Mouse (Mus musculus) gastrocnemius, adult 2 months (tissue): ENCODE results near the gene Stip1. TPM values are rescaled to one million over a fixed set of nuclear protein-coding genes. Genes with fewer than 3 reads are reported as not detected.
A peak's percentile ranks its signal among the peaks of the same experiment; 100 is the strongest.
"Not testable (repeated sequence)": the region's sequence is repeated elsewhere in the genome, so short reads cannot be mapped to it uniquely, and the experiment has no call there.

ENCODE experiments used
- DNase-seq: peaks from one replicate; pipeline ENCODE4 v3.0.0; 2022
- H3K27ac ChIP-seq: fragments of 200-600 bp; 2 replicates; pipeline ENCODE4 v1.8.1; 2022; ENCODE audit warnings: mild to moderate bottlenecking
- H3K4me3 ChIP-seq: fragments of 200-600 bp; 2 replicates; pipeline ENCODE4 v1.8.1; 2022; ENCODE audit warnings: mild to moderate bottlenecking, moderate library complexity
- CTCF ChIP-seq: fragments of 200-600 bp; IDR thresholded peaks from 2 replicates; pipeline ENCODE4 v1.8.1; 2022; ENCODE audit warnings: antibody characterized with exemption, mild to moderate bottlenecking, moderate library complexity
- intact Hi-C: fragments of 180-260 bp; cut with DNase I; formaldehyde crosslinking; loops from one replicate; pipeline ENCODE4 v1.15.1; 2025
- total RNA-seq, 2 experiments: library from RNA; stranded (reverse); gene quantifications; 2 replicates each; pipeline ENCODE4 v1.2.3; 2021

Stip1 gene
- total RNA-seq, 2 experiments from 2014 or later, result 89.9 to 125 TPM

DNA sequence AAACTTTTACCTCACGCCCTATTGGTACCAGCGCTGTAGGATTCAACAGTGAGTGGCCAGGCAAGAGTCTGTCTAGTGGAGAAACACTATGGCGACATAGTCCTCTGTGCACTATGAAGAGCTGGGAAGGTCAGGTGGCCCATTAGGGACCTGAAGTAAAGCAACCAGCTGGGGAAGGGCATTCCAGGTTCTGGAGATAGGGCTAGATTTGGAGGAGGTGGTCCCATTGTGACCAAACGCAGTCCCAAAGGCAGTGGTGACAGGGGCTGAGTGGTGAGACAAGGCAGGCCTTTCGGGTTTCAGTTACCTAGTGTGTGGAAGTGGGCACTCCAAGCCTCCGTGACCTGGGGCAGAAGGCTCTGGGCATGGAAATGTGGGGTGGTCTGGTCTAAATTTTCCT is 18.8 kb upstream of the Stip1 start:
- H3K27ac ChIP-seq, result peak overlapping the region; percentile 98
- H3K4me3 ChIP-seq, result peak overlapping the region; percentile 96
- TF ChIP-seq CTCF, result no peak
- intact Hi-C loops, result no loop called here
- DNase-seq, result no peak

DNA sequence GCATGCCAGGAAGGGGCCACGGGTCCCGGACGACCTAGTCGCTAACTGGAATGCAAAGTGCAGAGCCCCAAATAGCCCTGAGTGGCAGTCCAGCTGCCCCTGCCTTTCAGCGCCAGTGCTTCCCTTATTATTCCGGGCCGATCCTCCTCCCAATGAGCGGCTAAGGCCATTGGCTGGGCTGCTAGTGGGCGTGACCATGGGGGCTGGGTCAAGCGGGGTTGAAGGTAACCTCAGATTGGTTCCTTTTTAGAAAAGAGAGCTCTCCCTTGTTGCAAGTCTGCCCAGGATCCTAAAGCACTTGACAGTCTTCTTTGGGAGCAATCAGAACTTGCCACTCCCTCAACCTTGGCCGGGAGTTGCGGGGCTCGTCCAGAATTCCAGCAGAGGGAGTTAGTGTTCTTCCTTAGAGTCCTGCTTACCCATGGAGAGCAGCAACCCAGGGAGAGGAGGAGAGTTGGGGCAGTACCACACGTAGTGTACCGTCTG is 18.0 kb upstream of the Stip1 start:
- TF ChIP-seq CTCF, result peak; percentile 62
- H3K4me3 ChIP-seq, result peak overlapping the region; percentile 96
- DNase-seq, result peak; percentile 95
- intact Hi-C loops, result no loop called here
- peak overlapping the region; percentile 98 for H3K27ac ChIP-seq

DNA sequence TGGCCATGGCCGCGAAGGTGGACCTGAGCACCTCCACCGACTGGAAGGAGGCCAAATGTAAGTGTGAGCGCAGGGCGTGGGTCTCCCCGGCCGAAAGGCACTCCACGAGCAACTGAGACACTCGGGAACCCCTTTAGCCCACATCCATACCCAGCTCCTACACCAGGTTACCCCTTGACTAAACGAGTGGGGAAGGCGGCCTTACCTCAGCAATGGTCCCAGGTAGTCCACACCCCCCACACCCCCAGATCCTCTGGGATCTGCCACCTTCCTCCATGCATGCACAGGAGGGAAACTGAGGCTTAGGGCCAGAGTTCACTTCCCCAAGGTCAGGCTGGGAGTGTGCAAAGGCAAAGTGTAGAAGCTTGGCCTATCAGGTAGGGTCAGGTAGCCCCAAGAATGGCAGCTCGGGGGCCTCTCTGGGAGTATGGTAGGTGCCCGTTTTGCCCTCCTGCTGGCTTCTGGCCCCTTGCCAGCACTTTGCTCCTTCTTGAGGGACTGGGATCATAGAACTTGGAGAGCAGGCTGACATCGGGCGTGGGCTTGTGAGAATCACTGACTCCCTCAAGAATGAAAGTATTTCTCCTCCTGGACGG is 17.5 kb upstream of the Stip1 start:
- intact Hi-C loops, result no loop called here
- peak overlapping the region; percentile 96 for H3K4me3 ChIP-seq
- no peak for DNase-seq
- TF ChIP-seq CTCF, result no peak
- H3K27ac ChIP-seq, result peak overlapping the region; percentile 98

DNA sequence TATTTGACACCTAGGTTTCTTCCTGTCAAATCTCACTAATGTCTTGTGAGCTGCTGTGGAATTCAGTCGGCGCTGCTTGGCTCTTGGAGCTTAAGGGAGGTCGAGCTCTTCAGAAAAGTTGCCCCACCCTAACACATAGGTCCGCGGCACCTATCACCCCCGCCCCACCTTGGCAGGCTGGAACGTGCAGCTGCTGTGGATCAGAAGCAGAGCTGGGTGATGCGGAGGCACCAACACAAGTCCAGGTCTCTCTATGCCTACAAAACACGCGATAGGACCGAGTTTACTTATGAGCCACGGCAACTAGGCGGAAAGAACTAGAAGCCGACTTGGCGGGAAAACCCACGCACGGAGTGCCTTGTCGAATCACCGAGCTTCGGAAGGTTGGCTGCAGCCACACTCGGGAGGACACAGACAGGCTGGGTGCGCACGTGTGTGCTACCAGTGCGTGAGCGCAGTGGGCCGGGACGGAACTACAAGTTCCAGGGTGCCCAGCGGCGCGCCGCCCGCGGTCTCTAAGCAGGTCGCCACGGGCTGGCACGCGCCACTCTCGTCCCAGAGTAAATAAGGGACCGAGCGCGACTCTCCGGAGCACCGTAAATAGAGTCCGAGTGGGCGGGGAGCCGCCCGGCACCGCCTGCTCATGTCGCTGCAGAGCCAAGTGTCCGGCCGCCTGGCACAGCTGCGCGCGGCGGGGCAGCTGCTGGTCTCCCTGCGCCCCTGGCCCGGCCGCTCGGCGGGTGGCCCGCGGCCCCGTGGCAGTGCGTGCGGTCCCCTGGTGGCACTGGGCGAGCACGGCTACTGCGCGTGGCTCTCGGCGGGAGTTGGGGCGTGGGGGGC is 16.7 kb upstream of the Stip1 start, which contains the start of gene Macrod1:
Macrod1 (plus strand) TSS at position 563 of the 840 bp plus-strand sequence.
- DNase-seq, result peak; percentile 96
- Histone ChIP-seq H3K4me3 (peak within 1 kb of the TSS; percentile 96), H3K27ac (peak within 1 kb of the TSS; percentile 98)
- TF ChIP-seq CTCF, result no peak; the same call in 1 of the 2 replicates
- intact Hi-C loops, result no loop called here

DNA sequence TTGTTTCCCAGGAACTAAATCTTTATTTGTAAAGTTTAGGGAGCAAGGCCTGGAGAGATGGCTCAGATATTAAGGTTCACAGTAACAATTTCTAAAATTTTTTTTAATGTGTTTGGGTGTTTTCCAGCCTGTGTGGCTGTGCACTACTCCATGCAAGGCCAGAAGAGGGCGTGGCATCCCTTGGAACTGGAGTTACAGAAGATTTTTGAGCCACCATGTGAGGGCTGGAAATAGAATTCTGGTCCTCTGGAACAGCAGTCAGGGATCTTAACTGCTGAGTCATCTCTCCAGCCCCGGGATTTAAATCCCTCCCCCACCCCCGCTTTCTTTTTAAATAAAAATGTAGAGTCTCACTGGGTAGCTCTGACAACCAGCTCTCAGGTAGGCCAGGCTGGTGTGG is 15.4 kb upstream of the Stip1 start:
- intact Hi-C loops, result no loop called here
- Histone ChIP-seq H3K27ac (peak overlapping the region; percentile 98), H3K4me3 (no peak overlapping the region)
- DNase-seq, result peak; percentile 71
- TF ChIP-seq CTCF, result peak; percentile 31; the same call in 1 of the 2 replicates

DNA sequence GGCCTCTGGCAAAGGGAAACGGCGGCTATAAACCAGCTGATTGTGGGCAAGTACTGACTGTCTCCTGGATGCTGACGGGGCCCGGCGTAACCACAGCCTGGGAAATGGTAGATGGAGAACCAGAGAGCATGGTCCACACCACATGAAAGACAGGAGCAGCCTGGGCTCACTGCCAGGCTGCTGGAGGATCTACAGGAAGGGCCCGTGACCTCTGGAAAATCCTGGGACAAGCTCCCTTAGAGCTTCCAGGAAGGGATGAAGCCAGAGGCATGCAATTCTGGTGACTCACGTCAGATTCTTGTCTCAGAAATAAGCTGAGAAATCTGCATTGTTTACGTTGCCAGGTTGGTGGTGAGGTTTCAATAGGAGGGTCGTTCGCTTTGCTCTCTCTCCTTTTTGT is 15.0 kb upstream of the Stip1 start:
- TF ChIP-seq CTCF, result no peak
- H3K27ac ChIP-seq, result peak overlapping the region; percentile 98
- no peak overlapping the region for H3K4me3 ChIP-seq
- DNase-seq, result no peak
- intact Hi-C loops, result no loop called here

DNA sequence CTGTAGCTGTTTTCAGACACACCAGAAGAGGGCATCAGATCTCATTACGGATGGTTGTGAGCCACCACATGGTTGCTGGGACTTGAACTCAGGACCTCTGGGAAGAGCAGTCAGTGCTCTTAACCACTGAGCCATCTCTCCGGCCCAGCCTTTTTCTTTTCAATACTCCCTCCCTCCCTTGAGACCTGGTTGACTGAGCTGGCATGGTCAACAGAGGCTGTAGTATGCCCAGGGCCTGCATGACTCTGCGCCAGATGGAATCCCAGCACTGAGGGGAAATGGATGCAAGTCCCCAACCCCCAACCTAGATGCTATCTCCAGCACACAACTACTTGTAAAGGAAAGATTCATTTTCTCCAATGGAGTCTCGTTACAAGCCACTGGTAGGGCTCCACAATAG is 13.6 kb upstream of the Stip1 start:
- H3K4me3 ChIP-seq, H3K27ac ChIP-seq, intact Hi-C loops, DNase-seq: not testable (repeated sequence)

DNA sequence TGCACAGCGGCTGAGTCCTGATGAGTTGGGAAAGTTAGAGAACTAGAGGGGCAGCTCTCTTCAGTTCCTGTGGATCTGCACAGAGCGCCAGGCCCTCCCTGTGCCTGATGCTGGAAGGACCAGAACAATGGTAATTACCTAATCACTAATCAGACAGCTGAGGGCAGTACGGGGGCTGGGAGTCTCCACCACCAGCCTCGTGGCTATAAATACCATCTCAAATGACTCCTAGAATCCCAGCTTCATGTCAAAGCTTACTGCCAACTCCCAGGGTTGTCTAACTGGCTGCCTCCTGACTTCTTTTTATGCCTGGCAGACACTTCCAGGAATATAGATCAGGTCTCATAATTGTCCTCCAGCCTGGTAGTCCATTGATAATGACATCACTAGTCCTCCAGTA is 4.9 kb upstream of the Stip1 start:
- no peak for DNase-seq
- peak overlapping the region; percentile 72 for H3K27ac ChIP-seq
- no peak for TF ChIP-seq CTCF
- intact Hi-C loops, result no loop called here
- H3K4me3 ChIP-seq, result no peak overlapping the region

DNA sequence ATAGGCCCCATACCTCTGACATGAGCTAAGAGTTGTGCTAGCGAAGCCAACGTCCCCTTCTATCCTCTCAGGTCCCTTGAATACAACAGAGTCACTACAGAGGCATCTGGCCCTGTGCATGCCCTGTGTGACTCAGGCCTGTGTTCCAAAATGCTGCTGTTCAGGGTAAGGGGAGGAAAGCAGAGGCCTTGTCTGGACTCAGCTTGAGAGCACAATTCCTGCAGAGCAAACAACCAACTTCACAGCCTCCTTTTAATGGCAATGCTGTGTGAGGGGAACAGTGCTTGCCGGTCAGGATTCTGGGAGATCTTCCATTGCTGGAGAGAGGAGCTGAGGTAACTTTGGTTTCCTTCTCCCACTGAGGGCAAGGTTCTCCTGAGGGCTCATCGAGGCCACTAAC is 4.5 kb upstream of the Stip1 start:
- intact Hi-C loops, result no loop called here
- DNase-seq, result no peak
- no peak for TF ChIP-seq CTCF
- no peak overlapping the region for H3K4me3 ChIP-seq
- peak overlapping the region; percentile 72 for H3K27ac ChIP-seq

DNA sequence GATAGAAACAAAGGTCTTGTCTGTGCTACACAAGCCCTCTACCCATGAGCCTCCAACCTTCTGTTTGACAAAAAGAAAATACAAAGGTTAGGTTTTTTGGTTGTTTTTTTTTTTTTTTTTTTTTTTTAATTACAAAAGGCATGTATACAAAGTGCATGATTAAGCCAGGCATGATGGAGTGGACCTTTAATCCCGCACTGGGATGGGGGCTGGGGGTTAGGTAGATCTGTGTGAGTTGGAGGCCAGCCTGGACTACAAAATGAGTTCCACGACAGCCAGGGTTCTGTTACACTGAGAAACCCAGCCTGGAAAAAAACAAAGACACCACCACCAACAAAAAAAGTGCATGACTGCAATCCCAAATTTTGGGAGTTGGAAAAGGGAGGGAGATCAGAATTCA is 1.4 kb upstream of the Stip1 start:
- H3K27ac ChIP-seq, result peak overlapping the region; percentile 98
- intact Hi-C loops, result no loop called here
- no peak for DNase-seq
- H3K4me3 ChIP-seq, result peak overlapping the region; percentile 78
- no peak for TF ChIP-seq CTCF

DNA sequence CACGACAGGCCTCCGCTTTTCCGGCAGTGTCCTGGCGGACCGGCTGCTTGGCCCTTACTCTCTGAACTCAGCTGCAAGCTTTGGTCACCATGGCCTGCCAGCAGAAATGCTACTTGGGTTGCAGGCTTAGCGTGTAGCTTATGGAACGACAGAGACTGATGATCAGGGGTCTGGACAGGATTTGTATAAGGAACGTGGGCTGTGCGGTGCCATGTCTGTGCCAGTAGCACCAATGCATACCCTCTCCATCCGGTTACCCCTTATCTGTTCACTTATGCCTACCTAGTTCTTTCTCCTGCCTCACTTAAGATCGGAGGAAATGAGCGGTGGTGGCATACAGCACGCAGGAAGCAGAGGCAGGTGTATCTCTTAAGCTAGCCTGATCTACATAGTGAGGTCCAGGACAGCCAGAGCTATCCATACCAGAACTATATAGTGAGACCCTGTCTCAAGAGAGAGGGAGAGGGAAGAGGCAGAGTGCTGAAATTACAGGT is 917 bp upstream of the Stip1 start:
- no peak for TF ChIP-seq CTCF
- H3K4me3 ChIP-seq, result peak overlapping the region; percentile 78

DNA sequence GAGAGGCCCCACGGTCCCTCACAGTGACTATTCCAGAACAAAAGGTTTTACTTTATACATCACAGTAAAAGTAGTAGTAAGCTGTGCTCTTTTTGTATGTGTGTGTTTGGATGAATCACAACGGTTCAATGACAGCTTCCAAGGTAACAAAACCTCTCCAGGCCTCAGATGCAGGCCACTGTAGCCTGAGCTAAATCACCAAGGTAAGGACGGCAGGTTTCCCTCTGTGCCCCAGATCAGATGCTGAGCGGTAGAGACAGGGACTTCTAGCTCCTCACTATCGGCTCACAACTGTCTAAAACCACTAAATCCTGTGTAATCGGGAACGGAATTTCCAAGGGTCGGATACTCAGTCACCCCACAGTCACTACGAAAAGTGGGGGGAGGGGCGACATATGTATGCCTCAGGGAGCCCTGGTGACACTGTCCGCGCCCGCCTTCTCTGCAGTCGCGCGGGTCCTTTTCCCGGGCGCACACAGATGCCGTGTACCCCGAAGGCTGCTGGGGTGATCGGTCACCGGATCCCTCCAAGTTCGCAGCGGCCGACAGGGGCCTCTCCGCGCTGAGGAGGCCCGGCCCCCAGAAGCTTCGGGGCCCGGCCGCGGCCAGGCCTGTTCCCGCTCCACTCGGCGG is 563 bp downstream of the Stip1 start:
- H3K27ac ChIP-seq, result peak overlapping the region; percentile 92
- TF ChIP-seq CTCF, result no peak
- peak overlapping the region; percentile 97 for H3K4me3 ChIP-seq
- peak; percentile 69 for DNase-seq
- intact Hi-C loops, result loop anchor here (2.0 kb wide), 1 partner anchor 42 kb away; the partner anchor contains the start of genes Nudt22 and Trpt1

More for the DNA sequence above, 917 bp upstream of the Stip1 start:
- intact Hi-C loops, result no loop called here
- DNase-seq, result no peak
- peak overlapping the region; percentile 98 for H3K27ac ChIP-seq

DNA sequence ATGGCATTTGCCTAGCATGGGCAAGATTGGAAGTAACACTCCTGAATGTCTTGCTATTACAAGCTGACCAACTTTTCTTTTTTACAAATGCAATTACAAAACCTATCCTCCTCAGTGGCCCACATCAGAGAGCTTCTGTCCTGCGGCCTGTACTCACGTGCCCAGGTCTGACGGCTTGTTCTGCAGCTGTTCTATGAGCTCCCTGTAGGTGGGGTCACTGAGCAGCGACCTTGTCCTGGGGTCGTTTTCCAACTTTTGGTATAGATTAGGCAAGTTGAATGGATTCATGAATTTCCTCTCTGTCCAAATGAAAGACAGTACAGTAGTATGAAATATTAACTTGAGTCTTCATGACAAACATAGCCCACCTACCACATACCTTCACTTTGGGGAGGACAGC is 5.8 kb downstream of the Stip1 start:
- DNase-seq, result no peak
- intact Hi-C loops, result no loop called here
- 0 out of 2 replicates have a peak, but pooled peaks have one; percentile 1 for TF ChIP-seq CTCF
- no peak overlapping the region for H3K4me3 ChIP-seq
- H3K27ac ChIP-seq, result no peak overlapping the region
